Mouse (Mus musculus) spleen, adult 2 months (tissue): ENCODE measurements around the gene Tmprss13.

Experiments
- CTCF ChIP-seq: fragments of 200-500 bp; IDR thresholded peaks from 2 replicates; pipeline ENCODE4 v1.5.1; 2011; ENCODE audit warnings: mild to moderate bottlenecking, inconsistent platforms; ENCODE audit not compliant: insufficient read depth, insufficient read length, insufficient replicate concordance; ENCODE audit errors: extremely low read depth
- POLR2A ChIP-seq: fragments of 200-500 bp; IDR thresholded peaks from 2 replicates; pipeline ENCODE4 v1.6.1; 2011; ENCODE audit warnings: low read depth, low read length, inconsistent platforms

GRCm38 (mm10) chr9:45282466-45282865, 36.4 kb upstream of the Tmprss13 start:
- TF ChIP-seq CTCF = no peak
- no peak for TF ChIP-seq POLR2A
